Mouse (Mus musculus): ENCODE results near the gene Gm5771.
"Not testable (repeated sequence)": the region's sequence is repeated elsewhere in the genome, so short reads cannot be mapped to it uniquely, and the experiment has no call there.

Gene Gm5771

DNA sequence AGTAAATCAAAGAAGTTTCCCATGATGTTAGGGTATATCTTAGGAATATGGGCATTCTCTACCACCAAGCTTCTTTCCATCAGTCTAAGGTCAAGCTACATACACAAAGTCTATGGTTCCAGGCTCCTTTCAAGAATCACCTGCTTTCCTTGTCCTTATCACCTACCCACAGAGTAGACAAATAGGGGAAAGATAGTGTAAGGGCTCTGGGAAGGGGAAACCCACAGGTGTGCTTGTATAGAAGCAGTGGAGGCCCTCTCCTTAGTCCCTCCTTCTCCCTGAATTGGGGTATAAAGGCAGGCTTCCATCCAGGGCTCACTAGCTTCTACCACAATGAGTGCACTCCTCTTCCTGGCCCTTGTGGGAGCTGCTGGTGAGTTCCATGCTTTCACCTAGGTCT, at the start of gene Gm5771:
Gm5771 (plus strand) TSS at position 301 of the 400 bp plus-strand sequence.
- DNase-seq (ENCODE audit: low read depth, low spot score); H3K27me3 ChIP-seq (ENCODE audit: control insufficient read depth, insufficient read depth, low read length, poor library complexity, severe bottlenecking); H3K36me3 ChIP-seq (ENCODE audit: control insufficient read depth, insufficient read depth, low read length, poor library complexity, severe bottlenecking): not testable (repeated sequence)

GRCm38 (mm10) chr6:41353932-41354331, 38.2 kb upstream of the Gm5771 start, which contains the start of gene Try10:
Try10 (plus strand) TSS chr6:41354105.
- DNase-seq (ENCODE audit: low read depth, low spot score), result no peak
- no peaks in the 10 kb centered on the region for H3K27me3 ChIP-seq (ENCODE audit: control insufficient read depth, insufficient read depth, low read length, poor library complexity, severe bottlenecking)

GRCm38 (mm10) chr6:41373772-41374171, 18.4 kb upstream of the Gm5771 start:
- DNase-seq (ENCODE audit: low read depth, low spot score); H3K27me3 ChIP-seq (ENCODE audit: control insufficient read depth, insufficient read depth, low read length, poor library complexity, severe bottlenecking); H3K36me3 ChIP-seq (ENCODE audit: control insufficient read depth, insufficient read depth, low read length, poor library complexity, severe bottlenecking): not testable (repeated sequence)

More at GRCm38 (mm10) chr6:41353932-41354331, 38.2 kb upstream of the Gm5771 start, which contains the start of gene Try10:
- no peaks in the 10 kb centered on the region for H3K36me3 ChIP-seq (ENCODE audit: control insufficient read depth, insufficient read depth, low read length, poor library complexity, severe bottlenecking)

DNA sequence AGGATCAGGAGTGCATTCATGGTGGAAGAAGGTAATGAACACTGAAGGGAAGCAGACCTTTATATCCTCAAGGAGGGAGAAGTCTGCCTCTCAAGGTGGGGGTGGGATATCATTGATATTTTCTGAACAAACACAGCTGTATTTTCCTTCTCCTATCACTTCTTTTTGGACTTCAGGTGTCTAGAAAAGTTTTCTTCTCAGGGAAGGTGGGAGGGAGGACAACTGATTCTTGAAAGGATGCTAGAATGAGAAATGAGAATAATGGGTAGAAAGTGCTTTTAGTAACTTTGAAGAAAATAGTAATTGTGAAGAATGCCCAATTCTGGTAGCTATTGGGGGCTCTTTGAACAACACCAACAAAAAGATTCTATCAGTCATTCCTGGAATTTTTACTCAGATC, 14.6 kb upstream of the Gm5771 start, which contains the start of gene Prss3:
Prss3 (minus strand) TSS at position 101 of the 400 bp plus-strand sequence.
- not testable (repeated sequence) for H3K36me3 ChIP-seq (ENCODE audit: control insufficient read depth, insufficient read depth, low read length, poor library complexity, severe bottlenecking); DNase-seq (ENCODE audit: low read depth, low spot score); H3K27me3 ChIP-seq (ENCODE audit: control insufficient read depth, insufficient read depth, low read length, poor library complexity, severe bottlenecking)

DNA sequence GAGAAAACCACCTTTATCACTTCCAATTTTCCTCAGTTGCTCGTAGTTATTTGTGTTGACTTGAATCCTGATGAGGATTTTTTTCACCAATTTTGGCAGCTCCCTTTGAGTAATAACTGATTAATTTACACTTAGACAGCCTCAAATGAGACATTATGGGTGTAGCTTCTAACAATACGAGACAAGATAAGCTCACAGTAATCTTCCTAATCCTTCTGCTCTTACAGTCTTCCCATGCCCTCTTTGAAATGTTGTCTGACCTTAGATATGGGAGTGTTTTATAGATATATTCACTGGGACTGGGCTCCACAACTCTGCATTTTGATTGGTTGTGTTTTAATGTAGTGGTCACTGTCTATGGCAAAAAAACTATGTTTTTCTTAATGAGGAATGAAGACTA, 5.4 kb upstream of the Gm5771 start:
- no peaks in the 10 kb centered on the region for H3K36me3 ChIP-seq (ENCODE audit: control insufficient read depth, insufficient read depth, low read length, poor library complexity, severe bottlenecking)
- no peak for DNase-seq (ENCODE audit: low read depth, low spot score)
- H3K27me3 ChIP-seq (ENCODE audit: control insufficient read depth, insufficient read depth, low read length, poor library complexity, severe bottlenecking), result no peaks in the 10 kb centered on the region

- H3K27me3 ChIP-seq (ENCODE audit: control insufficient read depth, insufficient read depth, low read length, poor library complexity, severe bottlenecking); H3K36me3 ChIP-seq (ENCODE audit: control insufficient read depth, insufficient read depth, low read length, poor library complexity, severe bottlenecking); DNase-seq (ENCODE audit: low read depth, low spot score): not testable (repeated sequence)
These were observed 516 bp upstream of the Gm5771 start for GRCm38 (mm10) chr6:41391640-41392039.

GRCm38 (mm10) chr6:41442261-41442660, 50.1 kb downstream of the Gm5771 start:
- not testable (repeated sequence) for DNase-seq (ENCODE audit: low read depth, low spot score); H3K36me3 ChIP-seq (ENCODE audit: control insufficient read depth, insufficient read depth, low read length, poor library complexity, severe bottlenecking); H3K27me3 ChIP-seq (ENCODE audit: control insufficient read depth, insufficient read depth, low read length, poor library complexity, severe bottlenecking)

DNA sequence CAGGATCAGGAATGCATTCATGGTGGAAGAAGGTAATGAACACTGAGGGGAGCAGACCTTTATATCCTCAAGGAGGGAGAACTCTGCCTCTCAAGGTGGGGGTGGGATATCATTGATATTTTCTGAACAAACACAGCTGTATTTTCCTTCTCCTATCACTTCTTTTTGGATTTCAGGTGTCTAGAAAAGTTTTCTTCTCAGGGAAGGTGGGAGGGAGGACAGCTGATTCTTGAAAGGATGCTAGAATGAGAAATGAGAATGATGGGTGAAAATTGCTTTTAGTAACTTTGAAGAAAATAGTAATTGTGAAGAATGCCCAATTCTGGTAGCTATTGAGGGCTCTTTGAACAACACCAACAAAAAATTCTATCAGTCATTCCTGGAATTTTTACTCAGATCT, 53.9 kb downstream of the Gm5771 start, which contains the start of gene Gm10334:
Gm10334 (minus strand) TSS at position 101 of the 400 bp plus-strand sequence.
- H3K36me3 ChIP-seq (ENCODE audit: control insufficient read depth, insufficient read depth, low read length, poor library complexity, severe bottlenecking); DNase-seq (ENCODE audit: low read depth, low spot score); H3K27me3 ChIP-seq (ENCODE audit: control insufficient read depth, insufficient read depth, low read length, poor library complexity, severe bottlenecking): not testable (repeated sequence)

Measured in splenic B cell, adult 2 months (primary cell).